Mouse (Mus musculus) kidney, postnatal 25 days (tissue): ENCODE measurements around the gene Gm10198.

Experiments used
- DNase-seq, 2 experiments: peaks; one replicate each; pipeline ENCODE4 v3.0.0; 2021; ENCODE audit warnings: mixed read lengths in 2 of 2

Gm10198 gene

DNA sequence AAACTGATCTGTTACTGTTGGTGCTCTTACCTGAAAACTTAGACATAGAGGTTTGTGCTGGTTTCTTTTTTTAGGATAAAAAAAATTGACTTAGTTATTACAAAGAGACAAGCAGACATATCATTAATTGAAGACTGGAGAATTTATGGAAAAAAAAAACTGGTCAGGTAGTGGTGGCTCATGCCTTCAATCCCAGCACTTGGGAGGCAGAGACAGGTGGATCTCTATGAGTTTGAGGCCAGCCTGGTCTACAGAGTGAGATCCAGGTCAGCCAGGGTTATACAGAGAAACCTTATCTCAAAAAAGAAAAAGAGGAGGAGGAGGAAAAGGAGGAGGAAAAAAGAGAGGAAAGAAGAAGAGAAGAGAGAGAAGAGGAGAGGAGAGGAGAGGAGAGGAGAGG, at the start of gene Gm10198:
Gene Gm10198, plus strand, starts transcription at position 301 of the 400 bp plus-strand sequence.
- no peak for DNase-seq

DNA sequence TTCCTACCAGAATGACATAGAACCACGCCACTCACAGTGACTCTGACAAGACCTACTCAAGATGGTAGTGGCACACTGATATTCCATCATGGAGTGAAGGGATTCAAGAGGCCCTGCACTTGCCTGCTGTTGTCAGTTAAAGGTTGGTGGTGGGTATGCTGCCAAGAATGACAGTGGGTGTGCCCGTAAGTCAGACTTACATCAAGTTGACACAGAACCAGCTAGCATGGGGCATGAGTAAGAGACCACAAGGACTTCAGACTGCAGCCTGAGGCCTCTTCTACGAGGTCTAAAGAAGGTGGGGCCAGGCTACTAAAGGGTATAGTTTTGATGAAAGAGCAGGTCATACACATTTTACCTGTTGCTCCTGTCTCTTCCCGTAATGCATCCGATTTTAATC, 47.3 kb upstream of the Gm10198 start:
- DNase-seq, result no peak

GRCm38 (mm10) chr13:111552769-111553168, 39.8 kb upstream of the Gm10198 start:
- DNase-seq, result no peak

- no peak for DNase-seq
These were observed 39.4 kb upstream of the Gm10198 start for GRCm38 (mm10) chr13:111553182-111553581.

DNA sequence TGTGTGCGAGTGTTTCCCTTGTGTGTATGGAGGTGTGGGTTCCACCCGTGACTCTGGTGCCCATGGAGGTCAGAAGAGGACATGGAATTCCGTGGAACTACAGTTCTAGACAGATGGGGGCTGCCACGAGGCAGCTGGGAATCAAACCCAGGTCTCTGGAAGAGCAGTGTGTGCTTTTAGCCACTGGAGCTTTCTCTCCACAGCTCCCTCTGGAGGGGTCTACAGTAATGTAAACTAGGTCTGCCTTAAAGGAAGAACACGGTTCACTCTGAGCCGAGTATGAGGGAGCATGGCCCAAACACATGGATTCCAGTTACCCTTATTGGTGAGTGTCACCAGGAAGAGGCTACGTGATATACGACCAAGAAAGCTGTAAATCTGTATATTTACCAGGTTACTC, 38.6 kb upstream of the Gm10198 start:
- DNase-seq, result no peak

- no peak for DNase-seq
These were observed 37.3 kb upstream of the Gm10198 start for GRCm38 (mm10) chr13:111555333-111555732.

GRCm38 (mm10) chr13:111556375-111556774, 36.2 kb upstream of the Gm10198 start:
- no peak for DNase-seq

DNA sequence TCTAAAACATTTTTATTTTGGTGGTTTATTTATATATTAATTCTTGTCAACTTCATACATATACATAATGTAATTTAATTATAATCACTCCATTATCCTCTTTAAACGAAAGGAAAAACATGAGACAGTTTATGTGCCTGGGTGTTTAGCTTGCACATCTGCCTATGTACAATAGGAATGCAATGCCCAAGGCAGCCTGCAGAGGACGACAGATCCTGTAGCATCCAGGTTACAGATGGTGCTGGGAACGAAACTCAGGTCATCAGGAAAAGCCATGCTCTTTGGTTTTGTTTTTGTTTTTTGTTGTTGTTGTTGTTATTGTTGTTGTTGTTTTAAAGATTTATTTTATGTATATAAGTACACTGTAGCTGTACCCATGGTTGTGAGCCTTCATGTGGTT, 32.4 kb upstream of the Gm10198 start:
- DNase-seq, result no peak

DNA sequence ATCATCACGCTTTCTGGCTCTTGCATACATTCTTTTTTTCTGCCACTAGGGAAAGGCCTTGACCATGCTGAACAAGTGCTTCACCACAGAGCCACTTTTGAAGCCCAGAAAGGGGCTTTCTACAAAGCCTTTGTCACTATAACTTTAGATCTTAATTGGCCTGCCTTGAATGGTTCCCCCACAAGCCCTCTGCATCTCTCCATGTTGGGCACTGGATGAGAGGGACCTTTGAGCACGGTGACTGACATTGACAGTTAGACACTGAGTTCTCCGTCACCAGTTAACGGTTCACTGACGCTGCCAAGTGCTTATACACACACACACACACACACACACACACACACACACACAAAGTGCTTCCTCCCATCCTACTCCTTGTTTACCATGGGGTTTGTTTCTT, 30.0 kb upstream of the Gm10198 start:
- no peak for DNase-seq

DNA sequence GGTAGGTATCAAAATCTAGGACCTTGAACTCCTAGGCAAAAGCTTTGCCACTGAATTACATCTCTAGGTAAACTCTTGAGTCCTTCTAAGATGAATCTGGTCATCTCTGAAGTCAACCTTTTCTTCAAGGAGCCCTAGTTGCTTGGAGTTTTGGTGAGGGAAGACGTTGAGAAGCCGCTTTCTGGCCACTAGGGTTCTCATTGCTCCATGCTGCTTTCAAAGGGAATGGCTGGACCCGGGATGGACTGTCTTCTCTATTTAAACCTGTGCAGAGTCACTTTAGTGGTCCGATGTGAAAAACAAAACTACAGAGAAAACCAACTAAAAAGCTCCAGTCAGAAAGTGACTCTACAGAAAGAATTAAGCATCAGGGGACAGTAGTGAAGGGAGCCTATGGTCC, 18.4 kb upstream of the Gm10198 start:
- DNase-seq, result no peak

DNA sequence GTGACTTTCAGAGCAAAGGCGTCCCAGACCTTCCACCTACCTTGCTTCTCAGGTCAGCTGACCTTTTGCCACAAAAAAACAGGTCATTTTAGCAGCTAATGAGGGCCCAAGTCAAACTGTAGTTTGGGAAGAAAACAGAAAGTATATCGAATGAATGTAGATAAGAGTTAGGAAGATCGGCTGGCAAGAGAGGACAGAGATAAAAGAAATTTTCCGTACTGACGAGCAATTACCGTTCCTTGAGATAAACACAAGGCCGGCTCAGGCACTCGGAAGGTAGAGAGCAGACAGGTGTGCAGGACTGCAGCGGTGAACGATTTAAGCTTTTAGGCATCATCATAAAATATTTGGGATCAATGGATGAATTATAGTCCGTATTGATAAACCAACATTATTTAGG, 15.4 kb upstream of the Gm10198 start:
- DNase-seq, result no peak

DNA sequence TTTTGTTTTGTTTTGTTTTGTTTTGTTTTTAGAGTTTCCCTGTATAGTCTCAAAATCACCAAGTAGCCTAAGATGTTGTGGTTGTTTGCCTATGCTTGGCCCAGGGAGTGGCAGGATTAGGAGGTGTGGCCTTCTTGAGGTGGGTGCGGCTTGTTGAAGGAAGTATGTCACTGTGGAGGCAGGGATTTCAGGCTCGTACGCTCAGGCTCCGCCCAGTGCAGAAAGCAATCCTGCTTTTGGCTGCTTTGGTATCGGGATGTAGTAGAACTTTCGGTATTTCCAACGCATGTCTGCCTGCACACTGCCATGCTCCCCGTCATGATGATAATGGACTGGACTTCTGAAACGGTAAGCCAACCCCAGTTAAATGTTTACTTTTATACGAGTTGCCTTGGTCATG, 12.5 kb upstream of the Gm10198 start:
- DNase-seq, result no peak

- no peak for DNase-seq
These were observed 5.5 kb downstream of the Gm10198 start for GRCm38 (mm10) chr13:111598111-111598510.

- DNase-seq, result no peak
These were observed 8.8 kb downstream of the Gm10198 start for GRCm38 (mm10) chr13:111601383-111601782.

- DNase-seq, result no peak
These were observed 12.2 kb downstream of the Gm10198 start for GRCm38 (mm10) chr13:111604826-111605225.

DNA sequence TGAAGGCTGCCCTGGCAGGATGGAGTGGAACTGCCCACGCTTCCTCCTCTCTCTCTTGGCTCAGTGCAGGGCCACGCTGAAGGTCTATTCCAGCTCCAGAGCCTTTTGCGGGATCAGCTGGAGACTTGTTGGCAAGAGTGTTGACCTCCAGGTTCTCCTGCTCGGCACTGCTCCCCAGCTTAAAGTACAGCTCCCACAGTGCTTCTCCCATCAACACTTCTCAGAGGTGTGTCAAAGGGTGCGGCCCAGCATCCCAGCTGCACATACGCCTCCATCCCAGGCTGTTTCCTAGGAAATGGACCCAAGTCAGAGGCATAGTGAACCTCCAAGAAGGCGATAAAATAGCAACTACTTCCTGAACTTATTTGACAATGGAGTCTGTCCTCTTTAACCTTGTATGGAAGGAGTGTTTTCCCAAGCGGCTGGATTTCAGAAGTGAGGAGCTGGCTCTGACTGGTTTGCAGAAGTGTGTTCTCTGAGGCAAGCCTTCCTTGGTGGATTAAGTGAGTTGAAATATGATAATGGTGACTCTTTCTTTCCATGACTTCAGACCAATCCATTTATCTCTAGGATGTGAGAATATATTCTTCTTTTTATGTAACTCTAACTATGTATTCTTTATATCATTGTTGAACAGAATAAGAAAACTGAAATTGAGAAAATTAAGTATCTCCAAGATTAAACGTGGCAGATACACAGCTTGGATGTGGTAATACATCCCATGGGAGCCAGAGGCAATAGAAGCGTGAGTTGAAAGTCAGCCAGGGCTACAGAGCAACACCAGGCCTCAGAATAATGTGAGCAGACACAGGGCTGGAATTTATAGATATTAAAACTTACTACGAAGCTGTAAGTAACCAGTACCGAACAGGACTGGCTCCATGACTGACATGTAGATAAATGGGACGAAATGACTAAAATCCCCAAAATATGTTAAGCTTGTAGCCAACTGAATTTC, 23.9 kb downstream of the Gm10198 start:
- no peak for DNase-seq

DNA sequence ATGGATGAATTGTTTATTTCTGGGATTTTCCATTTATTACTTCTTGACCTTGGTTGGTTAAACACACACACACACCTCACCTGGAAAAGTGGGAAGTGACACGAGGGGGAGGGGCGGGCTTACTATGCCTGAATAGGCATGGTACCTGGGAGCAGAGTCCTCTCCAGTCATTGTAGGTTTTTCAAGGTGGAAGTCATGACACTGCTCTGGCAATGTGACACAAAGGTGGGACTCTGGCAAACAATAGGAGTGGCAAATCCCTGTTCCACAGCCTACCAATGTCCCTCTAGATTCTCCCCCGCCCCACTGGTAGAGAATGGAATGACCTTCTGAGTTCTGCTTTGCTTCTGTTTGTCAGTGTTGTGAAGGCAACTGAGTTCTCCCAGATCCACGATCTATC, 27.8 kb downstream of the Gm10198 start:
- DNase-seq, result peak in 1 of 2 experiments; percentile 50

GRCm38 (mm10) chr13:111622425-111622824, 29.8 kb downstream of the Gm10198 start:
- DNase-seq, result no peak

GRCm38 (mm10) chr13:111623112-111623511, 30.5 kb downstream of the Gm10198 start:
- no peak for DNase-seq

GRCm38 (mm10) chr13:111624115-111624514, 31.5 kb downstream of the Gm10198 start:
- no peak for DNase-seq

DNA sequence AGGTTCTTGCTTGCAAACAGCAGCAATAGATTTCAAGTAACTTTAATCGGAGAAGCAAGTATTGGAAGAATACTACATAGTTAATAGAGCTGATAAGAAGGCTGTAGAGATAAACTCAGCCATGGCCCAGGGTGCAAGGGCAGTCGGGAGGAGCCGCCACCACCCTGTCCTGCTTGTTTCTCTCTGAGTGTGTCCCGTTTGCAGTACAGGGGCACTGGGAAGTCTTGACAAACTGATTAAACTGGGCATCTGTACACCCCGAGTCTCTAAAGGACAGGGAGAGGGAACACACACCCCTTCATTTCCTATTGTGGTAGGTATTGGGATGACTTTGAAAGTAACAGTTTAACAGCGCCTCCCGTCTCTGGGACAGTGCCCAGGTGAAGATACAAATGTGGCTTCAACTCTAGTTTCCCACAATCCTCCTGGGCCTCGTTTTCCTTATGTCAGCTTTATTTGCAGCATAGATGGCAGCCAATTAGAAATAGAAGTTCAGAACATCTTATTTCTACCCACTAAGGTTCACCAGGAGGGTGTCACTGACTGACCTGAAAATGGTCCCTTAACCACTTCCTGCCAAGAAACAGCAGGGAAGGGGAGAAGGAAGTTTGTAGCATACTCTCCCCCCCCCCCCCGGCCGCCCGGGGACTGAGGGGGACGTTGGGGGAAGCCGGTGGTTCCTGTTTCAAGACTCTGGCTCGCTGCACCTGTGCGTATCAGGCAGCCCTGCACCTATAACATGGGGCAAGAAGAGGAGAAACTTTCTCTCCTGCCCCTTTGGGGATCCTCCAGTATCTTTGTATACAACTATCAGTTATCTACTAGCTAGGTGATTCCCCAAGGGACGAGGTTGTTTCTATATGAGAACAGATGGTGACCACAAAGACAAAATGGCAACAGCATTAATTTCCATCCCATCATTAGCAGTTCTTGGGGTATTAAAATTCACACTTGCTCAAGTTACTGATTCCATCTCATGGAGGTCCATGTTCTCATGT, 41.9 kb downstream of the Gm10198 start:
- no peak for DNase-seq

DNA sequence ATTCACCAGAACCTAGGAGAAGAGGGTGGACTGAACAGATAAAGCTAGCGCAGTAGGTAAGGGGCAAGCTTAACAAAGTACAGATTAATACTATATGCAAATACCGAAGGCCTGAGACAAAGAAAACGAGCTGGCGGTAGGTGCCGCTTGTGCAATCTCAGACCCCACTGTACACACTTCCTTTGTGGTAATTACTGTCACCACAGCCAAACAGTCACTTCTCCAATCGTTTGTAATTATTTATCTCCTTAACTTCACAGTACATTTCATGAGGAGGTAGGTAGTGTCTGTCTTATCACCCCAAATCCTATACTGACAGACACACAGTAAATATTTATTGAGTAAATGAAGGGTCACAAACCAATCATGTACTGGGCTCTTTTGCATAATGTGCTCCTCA, 47.7 kb downstream of the Gm10198 start:
- DNase-seq, result no peak
